Mouse (Mus musculus) forebrain, postnatal 0 days (tissue): Measurements from ENCODE around the gene 4930568D16Rik. TPM values are rescaled to one million over a fixed set of nuclear protein-coding genes. Genes with fewer than 3 reads are reported as not detected.

ENCODE experiments used
- ATAC-seq: fragments of 200-750 bp; cut with Nextera tagmentation; 2 replicates; pipeline ENCODE4 v1.8.0; 2017; ENCODE audit warnings: mild to moderate bottlenecking, moderate library complexity
- DNase-seq: peaks from one replicate; pipeline ENCODE4 v3.0.0-alpha.2; 2015
- H3K27ac ChIP-seq: fragments of 300-500 bp; sonication (generic); 2 replicates; pipeline ENCODE4 v1.5.1; 2014; ENCODE audit warnings: low read depth, mild to moderate bottlenecking, antibody characterized with exemption, low read length, moderate library complexity, mixed read lengths
- H3K27me3 ChIP-seq: fragments of 300-500 bp; sonication (generic); 2 replicates; pipeline ENCODE4 v1.6.1; 2014; ENCODE audit warnings: mild to moderate bottlenecking, low read length, mixed read lengths; ENCODE audit not compliant: insufficient read depth
- H3K36me3 ChIP-seq: fragments of 300-500 bp; sonication (generic); 2 replicates; pipeline ENCODE4 v1.6.1; 2014; ENCODE audit warnings: mild to moderate bottlenecking, moderate library complexity; ENCODE audit not compliant: insufficient read depth
- H3K4me1 ChIP-seq: fragments of 300-500 bp; sonication (generic); 2 replicates; pipeline ENCODE4 v1.6.1; 2014; ENCODE audit warnings: antibody characterized with exemption; ENCODE audit not compliant: insufficient read depth
- H3K4me2 ChIP-seq: fragments of 300-500 bp; sonication (generic); 2 replicates; pipeline ENCODE4 v1.6.1; 2014; ENCODE audit warnings: low read depth, mild to moderate bottlenecking, moderate library complexity
- H3K4me3 ChIP-seq: fragments of 300-500 bp; sonication (generic); 2 replicates; pipeline ENCODE4 v1.5.1; 2014; ENCODE audit warnings: low read depth, low read length, mixed read lengths
- H3K9ac ChIP-seq: fragments of 300-500 bp; sonication (generic); 2 replicates; pipeline ENCODE4 v1.6.1; 2014; ENCODE audit warnings: mild to moderate bottlenecking
- H3K9me3 ChIP-seq: fragments of 300-500 bp; sonication (generic); 2 replicates; pipeline ENCODE4 v1.6.1; 2016; ENCODE audit warnings: low read length
- CTCF ChIP-seq: sonication (generic); IDR thresholded peaks from 2 replicates; pipeline ENCODE4 v1.5.1; 2016; ENCODE audit warnings: antibody characterized with exemption, control low read depth, low read depth
- WGBS: fragments of 180-500 bp; shearing (Covaris S2); extraction: QIAGEN DNeasy Blood & Tissue Kit; methylation state at CpG from one replicate; pipeline ENCODE4 v1.1.7; 2014; 5-methylcytosine and 5-hydroxymethylcytosine counted together
- polyA plus RNA-seq: library from polyadenylated mRNA; unstranded; fragments of >200 nt; fragmentation: Nextera tagmentation; extraction: Ambion mirVana; gene quantifications from 2 replicates; pipeline ENCODE4 v1.2.1, GENCODE M21; 2015
- total RNA-seq: library from RNA; depleted of rRNA; stranded (reverse); fragments of >200 nt; gene quantifications from 2 replicates; pipeline ENCODE4 v1.2.3, GENCODE M21; 2014; rRNA removed

4930568D16Rik gene
- total and polyA plus RNA-seq, 2 experiments from 2014 or later, result not detected

DNA sequence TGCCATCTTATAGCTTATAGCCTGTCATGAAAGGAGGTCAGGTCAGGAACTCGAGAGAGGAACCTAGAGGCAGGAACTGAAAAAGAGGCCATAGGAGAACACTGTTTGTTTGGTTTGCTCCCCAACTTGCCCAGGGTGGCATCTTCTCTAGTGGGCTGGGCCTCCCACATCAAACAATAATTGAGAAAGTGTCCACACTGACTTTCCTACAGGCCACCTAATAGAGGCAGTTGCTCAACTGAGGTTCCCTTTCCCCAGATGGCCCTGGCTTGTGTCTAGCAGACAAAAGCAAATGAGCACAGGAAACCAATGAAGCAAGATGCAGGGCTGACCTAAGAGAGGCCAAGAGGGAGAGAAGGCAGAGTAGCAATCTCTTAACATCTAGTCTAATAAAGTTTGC lies 59.4 kb downstream of the 4930568D16Rik start:
- Histone ChIP-seq H3K4me3 (no peak overlapping the region), H3K27ac (no peak overlapping the region), H3K4me1 (no peaks in the 10 kb centered on the region), H3K4me2 (no peak overlapping the region), H3K27me3 (no peaks in the 10 kb centered on the region), H3K9ac (no peak overlapping the region), H3K9me3 (no peaks in the 10 kb centered on the region), H3K36me3 (no peaks in the 10 kb centered on the region)
- no peak for DNase-seq
- ATAC-seq, result no peak
- no peak for TF ChIP-seq CTCF
- WGBS, result 74% methylated on average over 1 of the region's 1 CpGs

Other genes with a start within 250 kb of the 4930568D16Rik start
- gene Rab14, start 166.6 kb downstream of the 4930568D16Rik start, total RNA-seq, result 98.0 and 121 TPM in 2 replicates
- gene Rab14, start 166.6 kb downstream of the 4930568D16Rik start, polyA plus RNA-seq, result 432 and 544 TPM in 2 replicates
- 24.3 and 30.3 TPM in 2 replicates for gene Gsn, start 111.3 kb downstream of the 4930568D16Rik start, total RNA-seq
- 24.3 and 27.2 TPM in 2 replicates for gene Gsn, start 111.3 kb downstream of the 4930568D16Rik start, polyA plus RNA-seq
- 16.9 and 23.3 TPM in 2 replicates for gene Stom, start 30.8 kb downstream of the 4930568D16Rik start, total RNA-seq
- gene Stom, start 30.8 kb downstream of the 4930568D16Rik start, polyA plus RNA-seq, result 16.2 and 18.9 TPM in 2 replicates
- not detected in 2 replicates for gene 4930402F06Rik, start 29.4 kb upstream of the 4930568D16Rik start, total RNA-seq
- gene 4930402F06Rik, start 29.4 kb upstream of the 4930568D16Rik start, polyA plus RNA-seq, result not detected in 2 replicates
- gene Ggta1, start 95.5 kb upstream of the 4930568D16Rik start, total RNA-seq, result 6.8 and 7.9 TPM in 2 replicates
- 3.0 and 4.3 TPM in 2 replicates for gene Ggta1, start 95.5 kb upstream of the 4930568D16Rik start, polyA plus RNA-seq
- 112 and 119 TPM in 2 replicates for gene Dab2ip, start 190.5 kb upstream of the 4930568D16Rik start, total RNA-seq
- 54.9 and 65.4 TPM in 2 replicates for gene Dab2ip, start 190.5 kb upstream of the 4930568D16Rik start, polyA plus RNA-seq